Mouse (Mus musculus) spleen, postnatal 10 days (tissue): ENCODE results near the gene Klrb1a.

Experiments
- DNase-seq, 2 experiments: peaks; one replicate each; pipeline ENCODE4 v3.0.0; 2021 to 2022; ENCODE audit warnings: low spot score in 2 of 2

The Klrb1a gene

DNA sequence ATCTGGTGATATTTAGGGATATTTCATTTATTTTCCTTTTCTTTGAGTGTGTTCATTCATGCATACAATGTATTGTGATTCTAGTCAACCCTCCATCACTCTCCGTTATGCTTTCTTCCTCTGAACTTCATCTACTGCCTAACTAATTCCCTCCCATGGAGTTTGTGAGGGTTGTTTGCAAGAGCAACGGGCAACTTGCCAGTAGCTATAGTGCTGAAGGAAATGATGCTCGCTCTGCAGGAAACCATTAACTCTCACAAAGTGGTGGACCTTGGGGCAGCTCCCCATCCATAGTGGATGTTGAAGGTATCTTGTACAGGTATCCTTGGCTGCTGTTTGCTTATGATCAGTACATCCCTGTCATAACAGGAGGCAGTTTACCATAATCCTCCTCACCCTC is 21.3 kb downstream of the Klrb1a start:
- no peak for DNase-seq

DNA sequence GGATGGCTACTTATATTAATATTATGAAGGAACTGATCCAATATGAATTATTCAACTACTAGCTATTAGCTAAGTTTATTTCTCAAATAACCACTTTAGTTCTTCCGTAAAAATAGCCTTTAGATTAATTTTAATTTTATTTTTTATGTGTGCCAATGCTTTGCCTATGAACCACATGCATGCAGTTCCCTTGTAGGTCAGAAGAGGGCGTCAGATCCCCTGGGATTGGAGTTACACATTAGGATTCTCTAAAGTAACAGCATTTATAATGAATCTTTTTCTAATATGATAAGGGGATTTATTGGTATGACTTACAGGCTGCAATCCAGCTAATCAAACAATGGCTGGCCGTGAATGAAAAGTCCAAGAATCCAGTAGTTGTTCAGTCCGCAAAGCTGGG is 23.8 kb downstream of the Klrb1a start:
- DNase-seq = peak in 1 of 2 experiments; percentile 41

DNA sequence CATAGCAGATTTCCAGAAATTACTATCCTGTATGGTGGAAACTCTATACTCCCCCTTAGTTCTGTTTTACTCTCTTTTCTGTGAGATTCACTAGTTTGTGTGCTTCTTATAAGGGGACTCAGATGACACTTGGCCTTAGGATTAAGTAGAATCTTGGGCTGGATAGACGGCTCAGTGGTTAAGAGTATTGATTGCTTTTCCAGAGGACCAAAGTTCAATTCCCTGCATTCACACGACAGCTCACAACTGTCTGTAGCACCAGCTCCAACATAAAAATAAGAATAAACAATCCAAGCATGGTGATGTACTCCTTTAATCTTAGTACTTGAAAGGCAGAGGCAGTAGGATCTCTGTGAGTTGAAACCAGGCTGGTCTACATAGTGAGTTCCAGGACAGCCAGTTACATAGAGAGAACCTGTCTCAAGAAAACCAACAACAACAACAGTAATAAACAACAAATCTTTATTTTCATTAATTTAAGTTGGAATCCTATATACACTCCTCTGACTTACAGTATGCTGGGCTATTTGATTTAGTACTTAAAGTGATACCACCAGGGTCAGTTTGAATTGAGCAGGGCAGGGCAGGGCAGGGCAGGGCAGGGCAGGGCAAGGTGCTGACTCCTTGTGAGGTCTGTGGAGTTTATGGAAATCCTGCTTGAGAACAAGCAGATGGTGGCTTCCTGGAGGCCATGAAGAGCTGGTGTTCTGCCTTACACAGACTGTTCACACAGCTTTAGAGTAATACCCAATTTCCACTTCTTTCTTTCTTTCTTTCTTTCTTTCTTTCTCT is 24.9 kb downstream of the Klrb1a start:
- DNase-seq = no peak

DNA sequence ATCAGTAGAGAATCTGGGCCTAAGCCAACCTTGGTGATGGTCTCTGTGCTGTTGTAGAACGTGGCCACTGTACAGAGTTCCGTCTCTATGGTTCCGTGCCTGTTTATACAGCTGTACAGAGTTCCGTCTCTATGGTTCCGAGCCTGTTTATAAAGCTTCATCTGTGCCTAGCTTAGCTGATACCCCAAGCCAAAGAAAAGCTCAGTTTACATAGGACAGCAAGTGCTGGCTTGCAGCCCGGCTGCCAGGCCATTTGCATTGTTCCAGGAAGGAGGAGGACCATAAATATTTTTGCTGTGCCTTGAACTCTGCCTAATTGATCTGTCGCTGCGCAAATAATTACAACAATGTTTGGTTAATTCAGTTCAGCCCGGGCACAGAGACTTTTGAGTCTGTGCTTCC is 26.2 kb downstream of the Klrb1a start:
- no peak for DNase-seq

DNA sequence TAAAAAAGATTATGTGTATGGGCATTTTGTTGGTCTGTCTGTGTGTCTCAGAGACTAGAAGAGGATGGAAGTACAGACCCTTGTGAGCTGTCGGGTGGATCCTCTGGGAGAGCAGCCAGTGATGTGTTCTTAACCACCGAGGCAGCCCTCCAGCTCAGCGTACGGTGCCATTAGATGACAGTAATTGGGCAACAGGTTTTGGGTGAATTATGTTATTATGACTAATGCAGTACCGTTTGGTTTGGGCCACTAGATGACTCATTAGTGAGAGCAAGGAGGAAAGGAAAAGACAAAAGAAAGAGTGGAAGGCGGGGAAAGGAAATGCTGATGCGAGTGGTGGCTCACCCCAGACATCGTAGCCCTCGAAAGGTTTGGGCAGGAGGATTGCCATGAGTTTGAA is 28.7 kb downstream of the Klrb1a start:
- no peak for DNase-seq

DNA sequence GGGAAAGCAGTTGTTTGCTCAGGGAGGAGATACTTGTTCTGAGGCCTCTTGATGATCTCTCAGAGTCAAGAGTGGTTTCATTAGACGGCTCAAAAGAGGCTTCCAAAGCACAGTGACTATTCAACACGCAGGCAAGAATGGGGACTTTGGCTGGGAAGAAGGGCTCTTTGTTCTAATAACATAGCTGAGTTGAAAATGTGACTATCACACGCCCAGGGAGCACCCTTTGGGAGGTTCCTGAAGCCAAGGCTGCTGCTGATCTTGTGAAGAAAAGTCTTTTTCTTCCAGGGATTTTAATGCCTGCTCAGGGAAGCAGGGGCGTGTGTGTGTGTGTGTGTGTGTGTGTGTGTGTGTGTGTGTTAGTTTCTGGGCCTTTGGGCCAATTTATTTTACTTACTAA is 33.9 kb downstream of the Klrb1a start:
- DNase-seq = no peak

DNA sequence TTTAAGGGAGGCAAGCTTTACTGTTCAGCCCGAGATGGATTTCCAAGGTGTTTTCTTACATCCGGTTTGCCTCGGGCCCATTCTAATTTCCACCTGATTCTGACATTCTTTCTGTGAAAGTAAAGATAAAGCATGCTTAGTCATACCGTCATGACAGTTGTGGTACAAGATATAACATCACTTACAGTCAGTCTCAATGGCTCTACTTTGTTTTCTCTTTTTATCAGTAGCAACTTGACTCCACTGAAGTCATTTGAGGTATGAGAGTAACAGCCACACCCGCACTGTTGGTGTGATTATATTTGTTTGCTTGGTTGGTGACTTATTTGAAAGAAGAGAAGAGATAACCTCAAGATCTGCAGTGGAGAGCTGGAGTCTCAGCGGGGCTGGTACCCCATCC is 35.7 kb downstream of the Klrb1a start:
- no peak for DNase-seq

DNA sequence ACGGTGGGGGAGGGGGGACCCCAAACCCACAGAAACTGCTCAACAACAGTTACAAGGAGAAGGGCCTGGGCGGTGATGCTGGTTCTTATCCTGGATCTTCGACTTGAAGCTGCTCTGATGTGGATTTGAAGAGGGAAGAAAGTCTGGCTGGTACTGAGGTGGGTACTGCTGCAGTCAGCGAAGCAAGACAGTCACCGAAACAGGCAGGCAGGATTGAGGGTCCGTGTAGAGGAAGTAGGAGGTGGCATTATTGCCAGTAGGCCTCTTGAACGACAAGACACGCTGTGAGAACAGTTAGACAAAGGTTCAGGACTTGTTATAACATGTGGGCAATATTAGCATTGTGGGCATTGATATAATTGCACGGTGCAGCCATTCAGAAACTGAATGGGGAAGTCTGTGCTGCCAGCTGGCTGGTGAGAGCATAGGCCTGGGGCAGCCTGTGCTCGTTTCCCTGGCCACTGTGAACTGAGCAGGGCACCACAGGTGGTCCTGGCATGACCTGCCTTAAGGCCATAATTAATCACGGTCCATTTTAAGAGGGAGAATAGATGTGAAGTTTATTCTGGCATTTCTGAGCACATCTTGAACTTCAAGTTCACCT is 37.6 kb downstream of the Klrb1a start:
- DNase-seq = no peak

DNA sequence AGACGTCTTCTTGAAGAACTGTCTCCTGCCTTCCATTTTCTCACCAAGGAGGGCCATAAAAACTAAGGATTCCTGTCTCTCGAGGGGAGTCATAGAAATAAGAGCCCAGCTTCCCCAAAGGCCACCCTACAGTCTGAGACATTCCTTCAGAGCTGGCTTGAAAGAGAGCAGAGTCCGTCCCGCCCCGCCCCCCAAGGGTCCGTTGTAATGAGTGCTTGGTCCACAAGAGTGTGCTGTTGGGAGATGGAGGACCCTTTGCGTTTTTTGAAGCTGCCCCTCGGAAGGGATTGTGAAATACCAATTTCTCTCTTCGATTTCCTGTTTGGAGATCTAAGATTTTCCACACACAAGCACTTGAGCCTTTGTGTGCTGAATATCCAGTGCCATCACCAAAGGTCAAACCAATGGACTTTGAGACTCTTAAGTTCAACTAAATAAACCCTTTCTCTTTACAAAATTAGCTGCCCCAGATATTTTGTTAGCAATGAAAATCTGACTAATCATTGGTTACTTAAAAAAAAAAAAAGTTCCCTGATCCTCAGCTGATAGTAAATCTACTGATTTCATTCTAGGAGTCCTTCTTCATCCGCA is 39.2 kb downstream of the Klrb1a start:
- DNase-seq = peak in 1 of 2 experiments; percentile 34

DNA sequence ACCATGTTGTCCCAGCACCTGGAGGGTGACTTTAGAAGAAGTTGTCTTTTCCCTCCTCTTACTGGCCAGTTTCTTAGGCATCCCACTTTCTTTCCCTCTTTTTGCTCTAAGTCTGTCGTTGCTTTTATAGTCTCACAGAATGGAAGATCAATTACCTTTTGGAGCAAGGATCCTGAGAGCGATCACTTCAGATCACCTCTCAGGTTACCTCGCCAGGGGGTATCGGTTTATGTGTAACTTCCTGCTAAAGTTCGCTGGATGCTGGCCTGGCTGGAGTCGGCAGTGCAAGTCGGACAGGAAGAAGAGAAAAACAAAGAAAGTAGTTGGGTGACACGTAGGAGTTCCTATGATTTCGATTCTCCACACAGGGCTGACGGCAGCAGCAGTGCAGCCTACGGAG is 41.8 kb downstream of the Klrb1a start, which contains the start of gene A2ml1:
A2ml1 (minus strand) TSS at position 101 of the 400 bp plus-strand sequence.
- no peak for DNase-seq

DNA sequence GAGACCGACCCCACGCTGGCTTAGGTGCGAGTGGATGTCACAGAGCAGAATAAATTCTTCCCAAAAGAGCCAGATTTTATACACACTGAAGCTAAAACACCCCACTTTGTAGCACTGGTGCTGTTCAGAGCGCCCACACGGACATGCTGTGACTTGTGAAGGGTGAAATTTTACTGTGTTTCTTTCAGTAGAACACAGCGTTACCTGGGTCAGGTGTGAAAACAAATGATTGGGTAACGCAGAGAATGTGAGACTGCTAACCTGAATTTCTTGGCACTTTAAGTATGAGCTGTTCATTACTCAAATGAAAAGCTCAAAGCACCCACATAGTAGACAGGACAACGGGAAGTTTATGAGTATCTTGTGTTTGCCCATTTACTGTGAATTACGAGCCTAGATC is 46.0 kb downstream of the Klrb1a start:
- DNase-seq = no peak

DNA sequence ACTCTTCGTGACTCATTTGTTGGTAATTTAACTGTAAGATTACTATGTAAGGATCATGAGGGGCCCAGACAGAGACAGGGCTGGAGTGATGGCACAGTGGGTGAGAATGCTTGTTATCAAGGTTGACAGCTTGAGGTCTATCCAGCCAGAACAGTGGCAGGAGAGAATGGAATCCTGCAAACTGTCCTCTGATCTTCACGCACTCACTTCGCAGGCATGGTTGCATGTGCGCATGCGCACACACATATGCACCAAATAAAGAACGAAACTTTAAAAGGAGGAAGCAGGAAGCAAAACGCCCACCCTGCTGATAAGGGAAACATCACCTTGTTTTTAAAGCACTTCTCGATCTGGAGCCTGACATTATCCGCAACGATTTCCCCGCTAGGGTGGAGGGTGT is 56.7 kb downstream of the Klrb1a start:
- no peak for DNase-seq
